Mouse (Mus musculus) liver (tissue): ENCODE results near the gene Krtap5-3.
A peak's percentile ranks its signal among the peaks of the same experiment; 100 is the strongest.
"Not testable (repeated sequence)": the region's sequence is repeated elsewhere in the genome, so short reads cannot be mapped to it uniquely, and the experiment has no call there.

ENCODE experiments used
- DNase-seq: peaks from one replicate; pipeline ENCODE4 v3.0.0-alpha.2; 2020; ENCODE audit warnings: mixed read lengths

Gene Krtap5-3

GRCm38 (mm10) chr7:142201064-142201463, at the start of gene Krtap5-3:
Gene Krtap5-3 (plus strand): TSS chr7:142201364.
- DNase-seq, result no peak

DNA sequence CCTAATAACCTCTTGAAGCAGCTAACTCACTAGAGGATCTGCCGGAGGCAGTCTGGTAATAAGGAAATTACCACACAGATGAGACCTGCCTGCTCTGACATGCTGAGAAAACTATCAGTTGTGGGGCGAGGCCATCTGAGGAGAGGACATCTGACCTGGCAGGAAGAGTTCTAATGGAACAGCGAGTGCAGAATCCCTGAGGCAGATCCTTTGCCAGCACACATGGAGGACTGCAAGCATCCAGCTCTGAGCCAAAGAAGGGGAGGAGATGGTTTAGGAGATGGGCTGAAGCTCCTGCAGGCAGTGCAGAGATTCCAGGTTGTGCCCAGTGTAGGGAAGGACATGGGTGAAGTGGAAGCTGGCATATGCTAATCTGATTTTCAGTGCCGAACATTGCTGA, 49.0 kb upstream of the Krtap5-3 start:
- no peak for DNase-seq

- no peak for DNase-seq
Observed at GRCm38 (mm10) chr7:142155308-142155707, 45.9 kb upstream of the Krtap5-3 start.

DNA sequence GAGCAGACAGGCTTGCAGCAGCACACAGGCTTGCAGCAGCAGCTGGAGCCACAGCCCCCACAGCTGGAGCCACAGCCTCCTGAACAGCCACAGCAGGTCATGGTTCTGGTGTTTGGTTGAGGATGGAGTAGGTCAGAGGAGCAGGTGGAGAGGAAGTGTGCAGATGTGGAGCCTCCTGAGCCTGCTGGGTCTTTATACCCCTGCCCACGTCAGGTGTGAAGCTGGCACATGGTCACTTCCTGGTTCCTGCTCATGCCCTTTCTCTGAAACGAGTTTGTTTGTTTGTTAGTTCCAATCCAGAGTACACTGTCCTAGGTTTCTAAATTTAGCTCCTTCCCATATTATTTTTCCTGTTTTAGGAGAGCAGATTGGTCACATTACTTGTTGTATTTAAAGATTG, 44.2 kb upstream of the Krtap5-3 start, which contains the start of gene Gm29735:
Gene Gm29735 (minus strand): TSS at position 101 of the 400 bp plus-strand sequence.
- DNase-seq, result not testable (repeated sequence)

- DNase-seq, result no peak
Observed at GRCm38 (mm10) chr7:142159366-142159765, 41.8 kb upstream of the Krtap5-3 start.

- DNase-seq, result not testable (repeated sequence)
Observed at GRCm38 (mm10) chr7:142165639-142166038, 35.5 kb upstream of the Krtap5-3 start, which contains the start of gene Gm4553. Gene Gm4553 (minus strand): TSS chr7:142165739.

DNA sequence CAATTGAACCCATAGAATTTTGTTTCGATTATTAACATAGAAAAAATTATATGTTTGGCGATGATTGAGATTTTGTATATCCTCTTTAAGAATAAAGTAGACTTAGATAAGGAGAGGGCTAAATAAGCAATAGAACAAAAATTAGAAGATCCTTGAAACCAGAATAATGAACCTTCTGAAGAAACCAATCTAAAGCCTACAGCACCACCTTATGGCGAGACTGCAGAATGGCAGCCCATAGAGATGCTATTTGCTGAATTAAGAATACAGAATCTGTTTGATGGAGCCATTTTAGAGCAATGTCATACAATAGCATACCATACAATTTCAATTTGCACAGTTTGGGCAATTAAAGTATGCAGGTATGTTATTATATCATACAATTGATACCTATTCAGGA, 31.3 kb upstream of the Krtap5-3 start:
- no peak for DNase-seq

DNA sequence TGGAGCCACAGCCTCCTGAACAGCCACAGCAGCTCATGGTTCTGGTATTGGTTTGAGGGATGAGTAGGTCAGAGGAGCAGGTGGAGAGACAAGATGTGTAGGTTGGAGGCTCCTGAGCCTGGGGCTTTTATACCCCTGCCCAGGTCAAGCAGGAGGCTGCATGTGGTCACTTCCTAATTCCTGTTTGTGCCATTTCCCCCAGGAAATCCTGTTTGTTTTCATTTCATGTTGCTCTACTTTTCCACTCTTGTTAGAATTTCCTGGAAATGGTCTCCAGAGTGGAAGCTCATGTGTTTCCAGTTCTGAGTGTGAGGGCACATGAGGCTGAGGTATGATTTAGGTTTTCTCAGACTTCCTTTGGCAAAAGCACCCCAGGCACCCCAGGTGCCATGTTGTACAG, 25.3 kb upstream of the Krtap5-3 start, which contains the start of gene Krtap5-2:
Gene Krtap5-2 (minus strand): TSS at position 101 of the 400 bp plus-strand sequence.
- DNase-seq, result not testable (repeated sequence)

DNA sequence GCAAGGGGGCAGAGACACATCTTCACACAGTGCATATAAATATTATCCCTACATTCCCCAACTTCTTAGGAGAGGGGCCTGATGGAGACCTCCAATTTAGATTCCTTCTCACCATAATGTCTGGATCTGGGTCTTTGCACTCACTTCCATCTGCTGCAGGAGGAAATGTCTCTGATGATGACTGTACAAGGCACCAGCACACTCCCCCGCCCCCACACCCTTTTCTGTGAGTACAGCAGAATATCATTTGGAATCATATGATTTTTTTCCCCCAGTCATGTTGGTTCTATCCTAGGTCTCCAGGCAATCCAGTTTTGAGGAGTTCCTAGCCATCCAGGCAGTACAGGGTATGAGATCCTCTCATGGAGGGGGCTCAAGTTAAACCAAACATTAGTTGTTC, 22.5 kb upstream of the Krtap5-3 start:
- no peak for DNase-seq

- no peak for DNase-seq
Observed at GRCm38 (mm10) chr7:142181021-142181420, 20.1 kb upstream of the Krtap5-3 start.

- no peak for DNase-seq
Observed at GRCm38 (mm10) chr7:142188156-142188555, 13.0 kb upstream of the Krtap5-3 start.

DNA sequence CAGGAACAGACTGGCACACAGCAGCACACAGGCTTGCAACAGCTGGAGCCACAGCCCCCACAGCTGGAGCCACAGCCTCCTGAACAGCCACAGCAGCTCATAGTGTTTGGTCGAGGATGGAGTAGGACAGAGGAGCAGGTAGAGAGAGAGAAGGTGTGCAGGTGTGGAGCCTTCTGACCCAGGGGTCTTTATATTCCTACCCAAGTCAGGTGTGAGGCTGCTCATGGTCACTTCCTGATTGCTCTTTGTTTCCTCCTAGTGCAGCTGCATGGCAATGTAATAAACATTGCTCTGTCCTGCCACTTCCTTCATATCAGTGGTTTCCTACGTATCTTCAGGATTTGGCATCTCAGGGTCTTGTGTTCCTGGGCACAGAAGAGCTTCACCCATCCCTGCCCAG, 10.9 kb upstream of the Krtap5-3 start, which contains the start of gene Gm10153:
Gene Gm10153 (minus strand): TSS at position 101 of the 400 bp plus-strand sequence.
- DNase-seq, result no peak

DNA sequence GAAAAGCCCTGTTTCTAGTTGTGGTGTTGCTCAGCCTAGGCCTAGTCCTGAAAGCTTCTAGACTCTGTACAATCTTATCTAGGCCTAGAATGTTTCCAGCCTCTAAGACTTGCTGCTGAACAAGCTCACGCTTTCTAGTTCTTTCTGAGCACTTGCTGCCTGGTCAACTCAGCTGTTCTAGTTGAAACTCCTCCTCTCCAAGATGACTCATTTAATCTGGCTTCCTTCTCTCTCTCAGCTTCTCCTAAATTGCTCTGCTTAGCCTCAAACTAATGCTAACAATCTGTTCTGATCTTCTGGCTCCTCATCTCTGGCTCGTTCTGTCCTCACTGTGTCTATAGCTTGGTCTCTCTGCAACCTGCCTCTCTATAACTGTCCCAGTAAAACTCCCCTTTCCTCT, 2.4 kb upstream of the Krtap5-3 start:
- DNase-seq, result no peak

- DNase-seq, result no peak
Observed at GRCm38 (mm10) chr7:142205488-142205887, 4.3 kb downstream of the Krtap5-3 start.

DNA sequence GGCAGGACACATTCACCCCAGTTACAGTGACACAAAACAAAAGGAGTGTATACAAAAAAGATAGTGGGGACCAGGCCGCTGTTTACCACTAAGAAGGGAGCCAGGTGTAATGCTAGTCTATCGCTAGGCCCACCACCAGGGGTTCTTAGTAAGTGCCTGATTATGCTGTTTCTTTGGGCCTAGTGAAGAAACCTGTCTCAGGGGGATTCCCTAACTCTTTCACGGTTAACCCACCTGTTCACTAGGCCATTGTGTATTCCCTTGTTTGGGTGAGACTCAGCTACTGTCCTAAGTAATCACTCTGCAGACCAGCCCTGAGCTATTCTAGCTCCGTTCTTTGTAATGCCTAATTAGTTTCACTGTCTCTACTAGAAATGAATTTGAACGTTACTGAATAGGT, 5.7 kb downstream of the Krtap5-3 start:
- DNase-seq, result not testable (repeated sequence)

DNA sequence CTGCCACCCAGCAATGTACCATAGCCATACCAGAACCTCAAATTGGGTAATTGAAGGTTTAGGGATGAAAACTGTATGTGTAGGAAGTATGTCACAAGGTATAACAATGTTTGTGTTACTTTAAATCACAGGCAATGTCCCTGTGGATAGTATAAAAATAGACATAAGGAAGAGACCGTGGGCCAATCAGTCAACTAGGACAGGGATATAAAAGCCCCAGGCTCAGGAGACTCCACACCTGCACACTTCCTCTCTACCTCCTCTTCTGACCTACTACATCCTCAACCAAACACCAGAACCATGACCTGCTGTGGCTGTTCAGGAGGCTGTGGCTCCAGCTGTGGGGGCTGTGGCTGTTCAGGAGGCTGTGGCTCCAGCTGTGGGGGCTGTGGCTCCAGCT, 10.4 kb downstream of the Krtap5-3 start, which contains the start of gene Gm7579:
Gene Gm7579 (plus strand): TSS at position 301 of the 400 bp plus-strand sequence.
- DNase-seq, result no peak

GRCm38 (mm10) chr7:142212136-142212535, 11.0 kb downstream of the Krtap5-3 start:
- DNase-seq, result not testable (repeated sequence)

DNA sequence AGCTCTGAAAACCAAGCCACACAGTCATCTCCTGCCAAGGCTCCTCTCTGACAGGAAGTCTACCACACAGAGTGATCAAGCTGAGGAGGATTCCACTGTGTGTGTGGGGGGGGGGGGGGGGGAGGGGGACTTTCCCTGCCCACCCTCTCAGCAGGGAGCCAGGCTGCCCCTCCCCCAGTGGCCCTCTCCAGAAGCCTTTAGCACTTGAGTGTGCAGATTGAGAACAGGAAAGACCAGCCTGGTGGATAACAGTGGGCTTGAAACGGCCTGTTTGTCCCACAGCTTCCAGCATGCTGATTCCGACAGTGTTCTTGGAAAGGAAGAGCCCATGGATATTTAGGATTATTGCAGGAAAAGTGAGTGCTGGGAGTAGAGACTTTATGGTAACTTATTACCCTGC, 23.4 kb downstream of the Krtap5-3 start:
- DNase-seq, result peak; percentile 4

DNA sequence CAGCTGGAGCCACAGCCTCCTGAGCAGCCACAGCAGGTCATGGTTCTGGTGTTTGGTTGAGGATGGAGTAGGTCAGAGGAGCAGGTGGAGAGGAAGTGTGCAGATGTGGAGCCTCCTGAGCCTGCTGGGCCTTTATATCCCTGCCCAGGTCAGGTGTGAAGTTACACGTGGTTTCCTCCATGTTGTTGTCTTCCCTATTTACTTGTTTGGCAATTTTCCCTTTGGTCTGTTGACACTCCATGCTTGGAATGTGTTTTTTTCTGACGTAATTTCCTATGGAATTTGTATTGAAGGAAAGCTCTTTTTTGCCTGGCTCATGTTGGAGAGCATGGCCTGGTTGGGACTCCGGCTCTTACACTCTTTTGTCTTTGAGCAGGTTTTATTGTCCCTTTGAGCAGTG, 28.7 kb downstream of the Krtap5-3 start, which contains the start of gene Krtap5-5:
Gene Krtap5-5 (minus strand): TSS at position 101 of the 400 bp plus-strand sequence.
- DNase-seq, result not testable (repeated sequence)

DNA sequence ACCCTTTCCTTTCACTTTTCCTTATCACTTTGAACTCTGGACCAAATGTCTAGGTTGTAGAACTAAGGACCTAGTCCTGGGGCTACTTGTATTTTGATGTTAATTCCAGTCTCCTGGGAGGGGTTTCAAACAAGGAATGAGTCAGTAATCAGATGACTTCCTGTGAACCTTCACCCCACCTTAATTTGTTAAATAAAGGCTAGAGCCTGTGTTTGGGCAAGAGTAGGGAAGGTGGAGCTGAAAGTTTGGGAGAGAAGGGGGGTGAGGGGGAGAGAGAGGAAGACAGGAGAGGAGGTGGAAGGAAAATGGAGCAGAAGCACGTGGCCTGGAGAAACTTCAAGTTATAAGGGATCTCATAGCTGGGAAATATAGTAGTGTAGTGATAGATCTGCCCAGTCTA, 30.4 kb downstream of the Krtap5-3 start:
- no peak for DNase-seq

GRCm38 (mm10) chr7:142240978-142241377, 39.8 kb downstream of the Krtap5-3 start, which contains the start of gene Gm40460:
Gene Gm40460 (minus strand): TSS chr7:142241078.
- no peak for DNase-seq

GRCm38 (mm10) chr7:142249824-142250223, 48.7 kb downstream of the Krtap5-3 start:
- DNase-seq, result peak; percentile 5
